20 mouse cellular contexts compared by ENCODE assay signal in genomic region chr11:85308799-85309198, GRCm38 (mm10). TPM values are rescaled to one million over a fixed set of nuclear protein-coding genes. Genes with fewer than 3 reads are reported as not detected.
DNase-seq lines count a peak whose midpoint lies in the region; ATAC-seq and TF ChIP-seq lines count a peak whose summit lies in the region.
"Had no signal": no experiment of that assay in that cellular context is flagged by ENCODE, and none has a peak within 500 bp of the region (broad histone marks: within the 10 kb centered on the region; RNA-seq: fewer than 3 reads in every experiment).

No protein-coding gene starts in this region.

- peak; percentile 32; the same call in 1 of the 2 replicates for TF ChIP-seq CTCF in layer of hippocampus, adult 2 months (conservative IDR thresholded peaks at IDR 0.05)

- H3K27ac ChIP-seq in layer of hippocampus, adult 2 months, result no peak overlapping the region
- H3K27ac ChIP-seq: embryonic facial prominence, embryonic 15.5 days; forebrain, embryonic 13.5 days; hindbrain, embryonic 12.5 days; lung, embryonic 15.5 days; midbrain, embryonic 12.5 days; neural tube, embryonic 12.5 days had no signal

- peak; percentile 43 for DNase-seq in cerebellum, adult 11-12 months
- no peak for DNase-seq in cerebellum, adult 11 months
- DNase-seq in layer of hippocampus, adult 2 months (ENCODE audit: low spot score in 2 of 2), result no peak
- DNase-seq in layer of hippocampus, adult 18-20 months (ENCODE audit: low spot score in 2 of 2), result no peak
- peak; percentile 36 for DNase-seq in 416B (ENCODE audit: low read depth)
- DNase-seq in R1 (ENCODE audit: low read depth, low spot score), result peak; percentile 30
- no peak for DNase-seq in ovary, adult 18-20 months (ENCODE audit: low spot score)
- DNase-seq: cerebellum, postnatal 10 days; layer of hippocampus, adult 9-11 months; left cerebral cortex, postnatal 4 days; retina, postnatal 1 day; thymus, adult 18-20 months had no signal

- H3K4me3 ChIP-seq in layer of hippocampus, adult 2 months, result no peak overlapping the region
- H3K4me3 ChIP-seq: embryonic facial prominence, embryonic 15.5 days; forebrain, embryonic 13.5 days; heart, embryonic 12.5 days; hindbrain, embryonic 12.5 days; lung, embryonic 15.5 days; midbrain, embryonic 12.5 days; neural tube, embryonic 12.5 days had no signal

- ATAC-seq in inflammation-experienced regulatory T-cells, adult 6 months, result no peak
- ATAC-seq: forebrain, embryonic 13.5 days had no signal

RNA-seq across cellular contexts. Expression of gene Ppm1d, which starts 2.2 kb away (rescaled TPM):
- 10 to 100 TPM; 13.6 to 16.3 TPM for total RNA-seq in layer of hippocampus, adult 2 months (2021)
- total RNA-seq in layer of hippocampus, adult 18-20 months (2021), result 10 to 100 TPM; 16.2 to 17.0 TPM
- polyA plus RNA-seq in inflammation-experienced regulatory T-cells, adult 6 months (2017; shearing (Covaris generic)), result 1 to 10 TPM; 3.7 to 4.2 (median 3.8) TPM

RNA-seq across cellular contexts. Expression of gene Bcas3, which starts 44.2 kb away (rescaled TPM):
- 10 to 100 TPM; 67.6 to 75.1 TPM for total RNA-seq in layer of hippocampus, adult 2 months (2021)
- 10 to 100 TPM; 70.0 to 78.5 TPM for total RNA-seq in layer of hippocampus, adult 18-20 months (2021)
- polyA plus RNA-seq in inflammation-experienced regulatory T-cells, adult 6 months (2017; shearing (Covaris generic)), result 10 to 100 TPM; 25.6 to 48.7 (median 33.9) TPM

Comparison
In these comparisons a context has a peak if more than half of its experiments do, and no peak if none do; other contexts are left out.
1. DNase-seq: peak in cerebellum, adult 11-12 months (single experiment), 416B (single experiment) and R1 (single experiment); none in cerebellum, adult 11 months (single experiment), layer of hippocampus, adult 2 months (0 of 2), layer of hippocampus, adult 18-20 months (0 of 2) and ovary, adult 18-20 months (single experiment).